Comparison of ENCODE assay signal across 9 mouse cellular contexts in the genomic region with DNA sequence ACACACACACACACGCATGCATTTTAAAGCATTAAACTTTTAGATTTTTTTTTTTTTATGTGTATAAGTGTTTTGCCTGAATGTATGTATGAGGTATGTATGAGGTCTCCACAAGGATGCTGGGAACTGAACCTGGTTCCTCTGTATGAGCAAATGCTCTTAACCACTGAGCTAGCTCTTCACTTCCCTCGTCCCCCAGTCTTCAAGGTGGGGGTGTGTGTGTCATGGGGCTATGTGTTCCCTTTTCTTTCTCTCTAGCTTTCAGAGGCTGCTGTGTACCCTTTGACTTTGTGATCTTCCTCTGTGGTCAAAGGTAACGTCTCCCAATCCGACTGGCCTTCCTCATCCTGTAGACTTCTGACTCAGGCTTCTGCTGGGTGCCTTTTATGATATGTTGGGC. TPM values are rescaled to one million over a fixed set of nuclear protein-coding genes. Genes with fewer than 3 reads are reported as not detected.
DNase-seq lines count a peak whose midpoint lies in the region; ATAC-seq lines count a peak whose summit lies in the region.
"Had no signal": no experiment of that assay in that cellular context is flagged by ENCODE, and none has a peak within 500 bp of the region (broad histone marks: within the 10 kb centered on the region; RNA-seq: fewer than 3 reads in every experiment).

No protein-coding gene starts in this region.

- H3K27me3 ChIP-seq in heart, embryonic 14.5 days (ENCODE audit: control insufficient read depth, insufficient read depth, low read length): no peaks in the 10 kb centered on the region

- DNase-seq in heart, postnatal 10 days: no peak
- DNase-seq in spleen, postnatal 36 days (ENCODE audit: low spot score in 2 of 2): peak; percentile 62 to 65
- DNase-seq in spleen, adult 12 weeks (ENCODE audit: low spot score): no peak
- DNase-seq in left cerebral cortex, postnatal 10 days (ENCODE audit: extremely low spot score in 1 of 2, low spot score in 2 of 2): no peak
- no peak for DNase-seq in frontal cortex, postnatal 10 days (ENCODE audit: low spot score in 2 of 2)
- DNase-seq: cerebellum, adult 9-10 months; left cerebral cortex, postnatal 4 days had no signal

- H3K9me3 ChIP-seq in heart, embryonic 14.5 days (ENCODE audit: control insufficient read depth, low read length): no peaks in the 10 kb centered on the region

- 0 out of 2 replicates have a peak, but pooled peaks cover 5% of the 10 kb centered on the region for H3K36me3 ChIP-seq in heart, embryonic 14.5 days (ENCODE audit: control insufficient read depth, insufficient read depth, low read length)

- 79% methylated on average over 4 of the region's 4 CpGs for WGBS in heart, embryonic 14.5 days

- peaks cover 57 to 92% of the 10 kb centered on the region in 2 experiments for H3K4me1 ChIP-seq in heart, embryonic 14.5 days (ENCODE audit: control insufficient read depth in 2 of 2, insufficient read depth in 2 of 2, low read length in 2 of 2)

- peak overlapping the region; percentile 29 to 88; a peak in 3 of 4 replicates for H3K27ac ChIP-seq in heart, embryonic 14.5 days (replicated peaks in 1 of 2; ENCODE audit: control insufficient read depth in 1 of 2, insufficient read depth in 1 of 2, low read depth in 2 of 2, low read length in 2 of 2)

- no peak for ATAC-seq in heart, embryonic 14.5 days (ENCODE audit: insufficient number of reproducible peaks, insufficient read depth, low FRiP score, low read depth)
- ATAC-seq in megakaryocyte, adult 5-6 weeks (ENCODE audit: poor library complexity, severe bottlenecking): peak; percentile 83

- no peak overlapping the region for H3K9ac ChIP-seq in heart, embryonic 14.5 days (ENCODE audit: low read length)

- no peak overlapping the region for H3K4me3 ChIP-seq in heart, embryonic 14.5 days (ENCODE audit: control insufficient read depth in 1 of 2, insufficient read depth in 1 of 2, low read depth in 1 of 2, low read length in 2 of 2)

- intact Hi-C loops in heart, postnatal 10 days (cut with DNase I): no loop called here
- intact Hi-C loops in left cerebral cortex, postnatal 10 days (cut with DNase I): no loop called here

- H3K4me2 ChIP-seq in heart, embryonic 14.5 days (ENCODE audit: low read length): no peak overlapping the region

RNA-seq across cellular contexts. Expression of gene Plekhg3, which starts 22.3 kb away (rescaled TPM):
- polyA plus RNA-seq in heart, embryonic 14.5 days (2014; fragmentation: Nextera tagmentation; extraction: Ambion mirVana): 5.9 and 7.5 TPM in 2 replicates
- 10 to 100 TPM; 22.7 to 24.6 TPM for total RNA-seq in heart, postnatal 10 days (2021)
- 40.4 and 44.3 TPM in 2 replicates for total RNA-seq in megakaryocyte, adult 5-6 weeks (2015)
- total RNA-seq in megakaryocyte, adult 5-6 weeks (2017): 46.6 and 50.5 TPM in 2 replicates
- 1 to 10 TPM; 3.8 to 4.8 TPM for total RNA-seq in left cerebral cortex, postnatal 10 days (2021)

Comparison
In these comparisons a context has a peak if more than half of its experiments do, and no peak if none do; other contexts are left out.
1. DNase-seq: peak in spleen, postnatal 36 days (2 of 2); none in heart, postnatal 10 days (0 of 2), spleen, adult 12 weeks (single experiment), left cerebral cortex, postnatal 10 days (0 of 2) and frontal cortex, postnatal 10 days (0 of 2).
2. RNA of gene Plekhg3, which starts 22.3 kb away (total RNA-seq): 40.4 to 50.5 TPM in megakaryocyte, adult 5-6 weeks and 22.7 to 24.6 TPM in heart, postnatal 10 days; 3.8 to 4.8 TPM in left cerebral cortex, postnatal 10 days; every median in the first group is over 4 times any median in the second.